Mouse (Mus musculus): ENCODE data around the gene Nme7.

GRCm38 (mm10) chr1:164452580-164452979, 148.7 kb downstream of the Nme7 start:
- TF ChIP-seq GATA1 (IDR thresholded peaks at IDR 0.05; ENCODE audit: borderline replicate concordance, low read length) (no peak), FLI1 (IDR thresholded peaks at IDR 0.05; ENCODE audit: low read length) (no peak)
